Comparison of ENCODE assay signal across 8 mouse cellular contexts in genomic region chr11:3293361-3293760, GRCm38 (mm10). TPM values are rescaled to one million over a fixed set of nuclear protein-coding genes. Genes with fewer than 3 reads are reported as not detected.
DNase-seq lines count a peak whose midpoint lies in the region; ATAC-seq and TF ChIP-seq lines count a peak whose summit lies in the region.

No protein-coding gene starts in this region.

- H3K4me2 ChIP-seq in hindbrain, embryonic 13.5 days, result peak overlapping the region; percentile 100
- peak overlapping the region; percentile 100 for H3K4me2 ChIP-seq in midbrain, embryonic 14.5 days (ENCODE audit: low read length)

- TF ChIP-seq CTCF in kidney, adult 2 months (conservative IDR thresholded peaks at IDR 0.05; ENCODE audit: insufficient read depth, insufficient read length, low read depth, low read length), result no peak
- TF ChIP-seq CTCF in bone marrow macrophage, adult 2 months (IDR thresholded peaks at IDR 0.05; ENCODE audit: low read depth, low read length), result no peak

- no peaks in the 10 kb centered on the region for H3K9me3 ChIP-seq in hindbrain, embryonic 13.5 days
- H3K9me3 ChIP-seq in midbrain, embryonic 14.5 days (ENCODE audit: control insufficient read depth, low read length), result no peaks in the 10 kb centered on the region

- DNase-seq in kidney, adult 2 months, result no peak
- no peak for DNase-seq in kidney, adult 18-20 months
- no peak for DNase-seq in midbrain, embryonic 14.5 days
- DNase-seq in embryo, embryonic 10 days (ENCODE audit: low spot score), result no peak
- no peak for DNase-seq in right cerebral cortex, postnatal 25 days
- no peak for DNase-seq in Muller cell, postnatal 12 days (ENCODE audit: inconsistent ontology term)

- H3K27ac ChIP-seq in kidney, adult 2 months (ENCODE audit: insufficient read depth, low read depth, low read length), result 0 out of 2 replicates have a peak overlapping the region, but pooled peaks have one; percentile 91
- H3K27ac ChIP-seq in bone marrow macrophage, adult 2 months (ENCODE audit: insufficient read depth, low read depth, low read length), result no peak overlapping the region
- H3K27ac ChIP-seq in hindbrain, embryonic 13.5 days, result peak overlapping the region; percentile 100
- H3K27ac ChIP-seq in midbrain, embryonic 14.5 days (replicated peaks; ENCODE audit: low read depth, low read length), result peak overlapping the region; percentile 100

- H3K9ac ChIP-seq in hindbrain, embryonic 13.5 days, result peak overlapping the region; percentile 96
- peak overlapping the region; percentile 95 for H3K9ac ChIP-seq in midbrain, embryonic 14.5 days (replicated peaks; ENCODE audit: low read length)

- peaks cover 7% of the 10 kb centered on the region; the same call in 1 of the 2 replicates for H3K36me3 ChIP-seq in kidney, adult 2 months (ENCODE audit: control insufficient read depth, insufficient read depth, low read length)
- peaks cover 50% of the 10 kb centered on the region for H3K36me3 ChIP-seq in hindbrain, embryonic 13.5 days
- peaks cover 55% of the 10 kb centered on the region for H3K36me3 ChIP-seq in midbrain, embryonic 14.5 days (ENCODE audit: control insufficient read depth, insufficient read depth, low read length)

- WGBS in kidney, adult 2 months, result 63% methylated on average over 4 of the region's 4 CpGs
- WGBS in hindbrain, embryonic 13.5 days, result 13% methylated on average over 4 of the region's 4 CpGs
- WGBS in midbrain, embryonic 14.5 days, result 6% methylated on average over 4 of the region's 4 CpGs

- ATAC-seq in hindbrain, embryonic 13.5 days (ENCODE audit: low FRiP score), result no peak
- no peak for ATAC-seq in midbrain, embryonic 14.5 days (ENCODE audit: low FRiP score, low TSS enrichment)

- peaks cover 10% of the 10 kb centered on the region for H3K4me1 ChIP-seq in kidney, adult 2 months (ENCODE audit: control insufficient read depth, insufficient read depth, low read length)
- peaks cover 15% of the 10 kb centered on the region for H3K4me1 ChIP-seq in bone marrow macrophage, adult 2 months (ENCODE audit: control insufficient read depth, insufficient read depth, low read length)
- peaks cover 60% of the 10 kb centered on the region for H3K4me1 ChIP-seq in hindbrain, embryonic 13.5 days (replicated peaks)
- peaks cover 38% of the 10 kb centered on the region for H3K4me1 ChIP-seq in midbrain, embryonic 14.5 days (ENCODE audit: control insufficient read depth, insufficient read depth, low read length)

- no peak overlapping the region for H3K4me3 ChIP-seq in kidney, adult 2 months (ENCODE audit: insufficient read depth, low read depth, low read length)
- H3K4me3 ChIP-seq in bone marrow macrophage, adult 2 months (ENCODE audit: insufficient read depth, low read length), result peak overlapping the region; percentile 93; the same call in 1 of the 2 replicates
- H3K4me3 ChIP-seq in hindbrain, embryonic 13.5 days, result peak overlapping the region; percentile 82
- peak overlapping the region; percentile 88 for H3K4me3 ChIP-seq in midbrain, embryonic 14.5 days (replicated peaks; ENCODE audit: low read depth, low read length)

- no peak for TF ChIP-seq POLR2A in kidney, adult 2 months (IDR thresholded peaks at IDR 0.05; ENCODE audit: low read depth, low read length)
- no peak for TF ChIP-seq POLR2A in bone marrow macrophage, adult 2 months (IDR thresholded peaks at IDR 0.05; ENCODE audit: borderline replicate concordance, low read depth, low read length)

- H3K27me3 ChIP-seq in kidney, adult 2 months (replicated peaks; ENCODE audit: control insufficient read depth, insufficient read depth, low read length), result no peaks in the 10 kb centered on the region
- no peaks in the 10 kb centered on the region for H3K27me3 ChIP-seq in hindbrain, embryonic 13.5 days
- no peaks in the 10 kb centered on the region for H3K27me3 ChIP-seq in midbrain, embryonic 14.5 days (ENCODE audit: control insufficient read depth, insufficient read depth, low read length)

RNA-seq across cellular contexts. Expression of gene Patz1, which starts 4.7 kb away (rescaled TPM):
- polyA plus RNA-seq in kidney, adult 2 months (2012; rRNA removed), result 36.3 and 43.1 TPM in 2 replicates
- polyA plus RNA-seq in bone marrow macrophage, adult 2 months (2012; ENCODE audit: insufficient read depth, insufficient read length, missing spikeins), result 29.9 and 32.2 TPM in 2 replicates
- 69.6 TPM in 2 replicates for polyA plus RNA-seq in hindbrain, embryonic 13.5 days (2015; fragmentation: Nextera tagmentation; extraction: Ambion mirVana)
- 61.9 and 78.7 TPM in 2 replicates for polyA plus RNA-seq in midbrain, embryonic 14.5 days (2014; fragmentation: Nextera tagmentation; extraction: Ambion mirVana)

RNA-seq across cellular contexts. Expression of gene Drg1, which starts 27.1 kb away (rescaled TPM):
- polyA plus RNA-seq in kidney, adult 2 months (2012; rRNA removed), result 25.4 and 28.4 TPM in 2 replicates
- 74.1 and 75.0 TPM in 2 replicates for polyA plus RNA-seq in bone marrow macrophage, adult 2 months (2012; ENCODE audit: insufficient read depth, insufficient read length, missing spikeins)
- 235 and 243 TPM in 2 replicates for polyA plus RNA-seq in hindbrain, embryonic 13.5 days (2015; fragmentation: Nextera tagmentation; extraction: Ambion mirVana)
- 214 and 242 TPM in 2 replicates for polyA plus RNA-seq in midbrain, embryonic 14.5 days (2014; fragmentation: Nextera tagmentation; extraction: Ambion mirVana)

RNA-seq across cellular contexts. Expression of gene Pik3ip1, which starts 36.8 kb away (rescaled TPM):
- polyA plus RNA-seq in kidney, adult 2 months (2012; rRNA removed), result 8.5 and 12.6 TPM in 2 replicates
- polyA plus RNA-seq in bone marrow macrophage, adult 2 months (2012; ENCODE audit: insufficient read depth, insufficient read length, missing spikeins), result 1.6 and 1.7 TPM in 2 replicates
- 25.4 and 25.5 TPM in 2 replicates for polyA plus RNA-seq in hindbrain, embryonic 13.5 days (2015; fragmentation: Nextera tagmentation; extraction: Ambion mirVana)
- 20.2 and 21.2 TPM in 2 replicates for polyA plus RNA-seq in midbrain, embryonic 14.5 days (2014; fragmentation: Nextera tagmentation; extraction: Ambion mirVana)
